Mouse (Mus musculus) midbrain, embryonic 16.5 days (tissue): ENCODE measurements at regions not wholly inside any gene's neighbourhood (a gene's known extent, or its start where the extent isn't known, plus 50 kb on each side); places are given as distances from the start of the nearest gene placed in this dataset.

ENCODE experiments used
- ATAC-seq: fragments of 200-750 bp; cut with Nextera tagmentation; 2 replicates; pipeline ENCODE4 v1.8.0; 2017; ENCODE audit warnings: moderate TSS enrichment
- H3K27ac ChIP-seq: fragments of 300-500 bp; sonication (generic); 2 replicates; pipeline ENCODE4 v1.5.1; 2014; ENCODE audit warnings: mild to moderate bottlenecking, low read length, mixed read lengths
- H3K27me3 ChIP-seq: fragments of 300-500 bp; sonication (generic); 2 replicates; pipeline ENCODE4 v1.6.1; 2014; ENCODE audit warnings: low read depth, low read length, mixed read lengths; ENCODE audit not compliant: control insufficient read depth, insufficient read depth
- H3K36me3 ChIP-seq: fragments of 300-500 bp; sonication (generic); 2 replicates; pipeline ENCODE4 v1.6.1; 2014; ENCODE audit warnings: mild to moderate bottlenecking, low read length, moderate library complexity, mixed read lengths; ENCODE audit not compliant: control insufficient read depth, insufficient read depth
- H3K4me1 ChIP-seq: fragments of 300-500 bp; sonication (generic); 2 replicates; pipeline ENCODE4 v1.6.1; 2014; ENCODE audit warnings: mild to moderate bottlenecking, low read length, mixed read lengths; ENCODE audit not compliant: control insufficient read depth, insufficient read depth
- H3K4me2 ChIP-seq: fragments of 300-500 bp; sonication (generic); 2 replicates; pipeline ENCODE4 v1.6.1; 2014; ENCODE audit warnings: mild to moderate bottlenecking, low read length, mixed read lengths
- H3K4me3 ChIP-seq: fragments of 300-500 bp; sonication (generic); 2 replicates; pipeline ENCODE4 v1.5.1; 2014; ENCODE audit warnings: low read depth, mild to moderate bottlenecking, low read length, moderate library complexity, mixed read lengths
- H3K9ac ChIP-seq: fragments of 300-500 bp; sonication (generic); 2 replicates; pipeline ENCODE4 v1.6.1; 2014; ENCODE audit warnings: low read depth, low read length, mixed read lengths
- H3K9me3 ChIP-seq: fragments of 300-500 bp; sonication (generic); replicated peaks from 2 replicates; pipeline ENCODE4 v1.6.1; 2014; ENCODE audit warnings: mild to moderate bottlenecking, low read length, mixed read lengths; ENCODE audit not compliant: control insufficient read depth, poor library complexity, severe bottlenecking
- WGBS: fragments of 180-500 bp; shearing (Covaris S2); extraction: QIAGEN DNeasy Blood & Tissue Kit; methylation state at CpG from one replicate; pipeline ENCODE4 v1.1.7; 2014; 5-methylcytosine and 5-hydroxymethylcytosine counted together

DNA sequence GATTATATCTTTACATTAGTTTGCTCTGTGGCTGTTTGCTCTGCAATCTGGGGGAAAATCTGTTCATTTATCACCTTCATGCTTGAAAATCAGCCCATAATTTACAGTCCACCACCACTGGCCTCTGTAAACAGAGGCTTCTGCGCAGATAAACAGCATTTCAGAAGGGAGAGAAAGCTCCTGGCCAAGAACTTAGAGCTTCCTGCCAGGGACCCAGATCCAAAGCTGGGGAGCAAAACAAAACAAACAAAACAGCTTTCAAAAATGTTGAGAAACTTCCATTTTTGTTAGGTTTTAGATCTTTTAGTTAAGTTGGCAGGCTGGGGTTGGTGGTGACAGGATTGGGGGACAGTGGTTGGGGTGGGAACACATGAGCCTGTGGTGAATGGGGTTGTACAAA lies 666.7 kb upstream of the Kdm8 start:
- Histone ChIP-seq H3K4me1 (no peaks in the 10 kb centered on the region), H3K36me3 (no peaks in the 10 kb centered on the region), H3K4me3 (no peak overlapping the region)

DNA sequence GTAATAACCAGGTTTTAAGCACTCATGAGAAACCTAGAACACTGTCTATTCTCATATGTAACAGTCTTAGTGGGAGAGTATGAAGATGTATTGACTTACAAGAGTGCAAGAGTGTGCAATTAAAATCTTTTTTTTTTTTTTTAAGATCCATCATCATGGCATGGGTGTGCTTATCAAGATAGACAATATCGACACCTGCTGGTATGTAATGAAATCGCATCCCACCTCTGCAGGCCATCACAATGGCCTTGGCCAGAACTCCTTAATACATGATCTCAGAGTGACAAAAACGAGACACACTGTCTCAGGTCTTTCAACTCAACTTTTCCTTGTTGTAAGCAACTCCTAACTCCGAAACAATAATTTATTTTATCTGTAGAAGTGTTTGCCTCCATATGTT lies 661.7 kb upstream of the Kdm8 start:
- H3K4me2 ChIP-seq = no peak overlapping the region
- no peaks in the 10 kb centered on the region for H3K27me3 ChIP-seq
- H3K4me3 ChIP-seq = no peak overlapping the region
- no peak for ATAC-seq
- H3K9me3 ChIP-seq = no peaks in the 10 kb centered on the region
- no peak overlapping the region for H3K9ac ChIP-seq
- H3K27ac ChIP-seq = no peak overlapping the region
- H3K36me3 ChIP-seq = no peaks in the 10 kb centered on the region
- no peaks in the 10 kb centered on the region for H3K4me1 ChIP-seq
- 47% methylated on average over 4 of the region's 4 CpGs for WGBS

More for the DNA sequence above, 666.7 kb upstream of the Kdm8 start:
- WGBS = 89% methylated on average over 1 of the region's 1 CpGs
- Histone ChIP-seq H3K27ac (no peak overlapping the region), H3K9ac (no peak overlapping the region), H3K4me2 (no peak overlapping the region), H3K9me3 (no peaks in the 10 kb centered on the region), H3K27me3 (no peaks in the 10 kb centered on the region)
- no peak for ATAC-seq

DNA sequence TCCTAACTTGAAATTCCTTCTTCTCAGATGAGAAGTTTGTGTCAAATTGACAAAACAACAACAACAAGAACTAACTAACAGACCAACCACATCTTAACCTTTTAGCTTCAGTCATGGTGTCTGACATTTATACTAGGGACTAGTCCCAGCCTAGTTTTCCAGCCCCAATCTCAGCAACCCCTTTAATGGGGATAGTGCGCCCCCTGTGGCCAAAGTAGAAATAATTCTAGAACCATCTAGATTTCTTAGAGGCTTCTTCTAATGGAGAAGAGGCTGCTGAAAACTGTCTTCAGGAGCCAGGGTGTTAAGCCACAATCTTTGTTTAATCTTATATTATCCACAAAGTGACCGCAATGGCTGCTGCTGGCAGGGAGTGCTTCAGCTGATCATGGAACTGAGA lies 659.5 kb upstream of the Kdm8 start:
- no peaks in the 10 kb centered on the region for H3K4me1 ChIP-seq
- no peak overlapping the region for H3K4me2 ChIP-seq
- no peaks in the 10 kb centered on the region for H3K27me3 ChIP-seq
- H3K36me3 ChIP-seq = no peaks in the 10 kb centered on the region
- 85% methylated on average over 2 of the region's 2 CpGs for WGBS
- H3K9ac ChIP-seq = no peak overlapping the region
- H3K27ac ChIP-seq = no peak overlapping the region
- H3K4me3 ChIP-seq = no peak overlapping the region
- H3K9me3 ChIP-seq = no peaks in the 10 kb centered on the region
- ATAC-seq = no peak

DNA sequence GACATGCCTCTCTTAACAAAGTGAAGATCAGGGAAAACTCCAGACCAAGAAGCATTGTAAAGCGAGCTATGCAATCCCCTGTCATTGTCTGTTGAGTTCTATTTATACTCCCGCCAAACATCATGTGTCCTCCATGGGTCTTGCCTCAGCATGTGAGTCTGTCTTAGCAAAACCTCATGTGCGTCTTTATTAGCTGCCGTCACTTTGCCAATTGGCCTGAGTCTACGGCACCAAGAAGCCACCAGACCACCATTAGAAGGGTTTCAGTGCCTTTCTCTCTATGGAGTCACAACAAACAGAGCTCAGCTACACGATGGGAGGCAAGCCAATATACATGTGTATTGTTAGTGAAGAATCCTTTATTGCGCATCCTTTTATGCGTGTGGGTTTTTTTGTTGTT lies 658.6 kb upstream of the Kdm8 start:
- WGBS = 85% methylated on average over 8 of the region's 8 CpGs
- H3K9ac ChIP-seq = no peak overlapping the region
- H3K27me3 ChIP-seq = no peaks in the 10 kb centered on the region
- H3K9me3 ChIP-seq = no peaks in the 10 kb centered on the region
- no peak overlapping the region for H3K4me3 ChIP-seq
- H3K4me1 ChIP-seq = no peaks in the 10 kb centered on the region
- no peak for ATAC-seq
- no peak overlapping the region for H3K4me2 ChIP-seq
- H3K27ac ChIP-seq = no peak overlapping the region
- no peaks in the 10 kb centered on the region for H3K36me3 ChIP-seq

DNA sequence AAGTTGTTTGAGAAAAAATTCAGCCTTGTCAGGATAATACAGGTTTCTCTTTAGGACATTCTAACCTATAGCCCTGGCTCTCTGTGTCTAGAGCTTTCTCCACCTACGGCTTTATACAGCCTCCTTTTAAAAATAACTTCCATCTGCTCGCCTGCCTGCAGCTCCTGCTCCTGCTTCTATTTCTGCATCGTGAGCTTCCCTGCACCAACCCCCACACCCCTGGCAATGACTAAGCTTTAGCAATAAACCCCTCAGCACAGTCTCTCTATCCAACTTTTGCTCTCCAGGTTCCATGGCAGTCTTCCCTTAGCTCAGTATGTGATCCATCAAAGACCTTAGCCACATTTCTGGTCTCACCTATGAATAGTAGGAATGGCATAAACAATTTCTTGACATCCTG lies 655.7 kb upstream of the Kdm8 start:
- Histone ChIP-seq H3K9ac (no peak overlapping the region), H3K36me3 (no peaks in the 10 kb centered on the region)
- WGBS = 83% methylated on average over 3 of the region's 3 CpGs

DNA sequence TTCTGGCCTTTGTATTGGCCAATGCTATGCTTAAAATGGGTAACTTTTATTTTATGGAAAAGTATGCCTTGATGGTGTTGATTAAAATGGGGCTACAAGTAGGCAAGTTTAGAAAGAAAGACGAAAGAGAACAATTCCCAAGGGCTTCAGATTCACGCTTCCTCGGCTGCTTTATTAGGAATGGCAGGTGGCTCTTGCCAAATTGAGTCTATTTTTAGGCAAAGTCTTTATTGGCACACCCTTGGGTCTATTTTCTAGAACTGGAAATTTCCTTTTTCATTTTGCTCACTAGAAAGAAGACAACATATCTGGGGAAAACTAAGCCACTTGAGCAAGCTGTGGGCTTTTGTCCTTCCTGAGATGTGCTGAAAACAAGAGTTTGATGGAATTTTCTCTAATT lies 641.4 kb upstream of the Kdm8 start:
- Histone ChIP-seq H3K27me3 (no peaks in the 10 kb centered on the region), H3K4me3 (no peak overlapping the region), H3K4me2 (no peak overlapping the region), H3K36me3 (no peaks in the 10 kb centered on the region), H3K9ac (no peak overlapping the region), H3K4me1 (no peaks in the 10 kb centered on the region), H3K9me3 (no peaks in the 10 kb centered on the region), H3K27ac (no peak overlapping the region)
- 67% methylated on average over 3 of the region's 3 CpGs for WGBS
- no peak for ATAC-seq

More for the DNA sequence above, 655.7 kb upstream of the Kdm8 start:
- H3K27me3 ChIP-seq = no peaks in the 10 kb centered on the region
- H3K9me3 ChIP-seq = no peaks in the 10 kb centered on the region
- no peak overlapping the region for H3K27ac ChIP-seq
- no peaks in the 10 kb centered on the region for H3K4me1 ChIP-seq
- H3K4me3 ChIP-seq = no peak overlapping the region
- no peak overlapping the region for H3K4me2 ChIP-seq
- no peak for ATAC-seq

DNA sequence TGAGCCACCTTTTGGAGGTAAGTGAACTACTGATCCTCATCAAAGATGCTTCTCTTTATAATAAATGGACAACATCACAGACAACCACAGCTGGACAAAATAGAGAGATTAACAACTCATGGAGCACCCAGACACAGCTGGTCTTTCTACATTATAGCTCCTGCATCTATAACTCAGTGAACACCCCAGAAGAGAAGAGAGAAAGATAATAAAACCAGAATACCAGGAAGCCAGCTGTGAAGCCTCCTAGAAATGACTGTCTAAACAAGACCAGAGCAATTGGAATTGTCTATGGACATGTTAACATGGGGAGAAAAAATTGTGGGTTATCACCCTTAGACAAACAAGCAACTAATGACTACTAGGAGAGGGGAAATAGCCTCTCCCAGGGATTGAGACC lies 609.8 kb upstream of the Kdm8 start:
- no peak for ATAC-seq

DNA sequence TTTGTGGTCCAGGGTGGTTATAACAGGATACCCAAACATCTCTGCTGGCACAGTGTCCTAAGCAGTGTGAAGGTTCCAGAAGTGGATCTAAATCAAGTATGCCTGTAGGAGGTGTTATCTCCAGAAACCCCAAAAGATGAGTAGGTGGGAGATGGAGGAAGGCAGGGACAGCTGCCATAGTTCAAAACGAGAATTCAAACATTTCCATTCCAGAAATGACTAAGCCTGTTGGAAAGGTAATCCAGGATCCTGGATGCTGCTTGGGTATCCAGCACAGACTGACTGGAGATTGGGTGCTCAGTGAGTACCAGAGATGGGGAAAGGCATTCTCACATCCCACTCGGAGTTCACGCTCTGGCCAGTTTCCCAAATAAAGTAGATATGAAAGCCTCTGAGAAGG lies 607.9 kb upstream of the Kdm8 start:
- H3K9ac ChIP-seq = no peak overlapping the region
- H3K9me3 ChIP-seq = no peaks in the 10 kb centered on the region
- no peak for ATAC-seq
- no peak overlapping the region for H3K4me3 ChIP-seq
- H3K36me3 ChIP-seq = no peaks in the 10 kb centered on the region
- 91% methylated on average over 3 of the region's 3 CpGs for WGBS
- H3K4me2 ChIP-seq = no peak overlapping the region
- H3K4me1 ChIP-seq = no peaks in the 10 kb centered on the region
- no peaks in the 10 kb centered on the region for H3K27me3 ChIP-seq
- no peak overlapping the region for H3K27ac ChIP-seq

More for the DNA sequence above, 609.8 kb upstream of the Kdm8 start:
- Histone ChIP-seq H3K4me2 (no peak overlapping the region), H3K27me3 (no peaks in the 10 kb centered on the region), H3K9ac (no peak overlapping the region), H3K36me3 (no peaks in the 10 kb centered on the region), H3K27ac (no peak overlapping the region), H3K9me3 (no peaks in the 10 kb centered on the region), H3K4me3 (no peak overlapping the region), H3K4me1 (peaks cover 3% of the 10 kb centered on the region; the same call in 1 of the 2 replicates)

DNA sequence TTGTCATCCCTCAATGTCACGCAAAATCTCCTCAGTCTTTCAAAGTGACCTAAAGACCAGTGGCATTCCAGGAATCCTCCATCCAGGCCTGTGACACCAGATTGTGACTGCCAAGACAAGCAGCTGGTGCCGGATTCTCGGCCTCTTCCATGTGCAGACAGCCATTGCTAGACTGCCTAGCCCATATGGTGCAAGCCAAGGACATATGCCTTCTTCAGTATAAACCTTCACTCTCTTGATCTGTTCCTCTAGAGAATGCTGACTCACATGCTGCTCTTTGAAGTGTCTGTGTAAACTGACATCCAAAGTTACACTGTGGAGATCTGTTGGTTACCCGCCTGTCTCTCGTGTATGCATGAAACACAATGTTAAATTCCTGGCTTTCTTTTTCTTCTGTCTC lies 589.4 kb upstream of the Kdm8 start:
- no peaks in the 10 kb centered on the region for H3K9me3 ChIP-seq

DNA sequence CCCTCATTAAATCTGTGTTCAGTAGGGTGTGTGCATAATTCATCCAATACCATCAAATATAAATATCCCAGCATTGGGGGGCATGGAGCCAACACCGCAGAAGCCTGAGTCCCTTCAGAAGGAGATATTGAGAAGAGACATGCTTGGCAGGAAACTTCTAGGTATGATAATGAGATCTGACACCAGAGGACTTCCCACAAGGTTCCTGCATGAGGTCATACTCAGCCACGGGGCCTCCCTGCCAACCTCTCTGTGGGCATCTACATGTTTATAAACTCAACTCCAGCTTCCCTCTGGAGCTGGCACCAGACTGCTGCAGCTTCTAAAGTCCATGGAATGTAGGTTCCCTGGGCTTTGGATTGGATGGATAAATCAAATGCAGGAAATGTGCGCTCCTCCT lies 587.4 kb upstream of the Kdm8 start:
- H3K9me3 ChIP-seq = 0 out of 2 replicates have a peak, but pooled peaks cover 2% of the 10 kb centered on the region
- H3K4me2 ChIP-seq = no peak overlapping the region
- no peak for ATAC-seq
- H3K9ac ChIP-seq = no peak overlapping the region
- no peaks in the 10 kb centered on the region; the same call in 1 of the 2 replicates for H3K36me3 ChIP-seq
- H3K4me1 ChIP-seq = no peaks in the 10 kb centered on the region
- no peak overlapping the region for H3K27ac ChIP-seq
- no peaks in the 10 kb centered on the region for H3K27me3 ChIP-seq
- no peak overlapping the region for H3K4me3 ChIP-seq
- 71% methylated on average over 3 of the region's 3 CpGs for WGBS

More for the DNA sequence above, 589.4 kb upstream of the Kdm8 start:
- no peak overlapping the region for H3K27ac ChIP-seq
- H3K27me3 ChIP-seq = no peaks in the 10 kb centered on the region
- WGBS = 94% methylated on average over 5 of the region's 5 CpGs
- ATAC-seq = no peak
- no peak overlapping the region for H3K4me3 ChIP-seq
- H3K4me2 ChIP-seq = no peak overlapping the region
- H3K36me3 ChIP-seq = no peaks in the 10 kb centered on the region
- no peak overlapping the region for H3K9ac ChIP-seq
- no peaks in the 10 kb centered on the region for H3K4me1 ChIP-seq
